Mouse (Mus musculus) intestine, postnatal 0 days (tissue): ENCODE results near the gene Brk1. TPM values are rescaled to one million over a fixed set of nuclear protein-coding genes. Genes with fewer than 3 reads are reported as not detected.

ENCODE experiments used
- ATAC-seq: fragments of 200-750 bp; cut with Nextera tagmentation; 2 replicates; pipeline ENCODE4 v1.8.0; 2017; ENCODE audit warnings: mild to moderate bottlenecking, moderate TSS enrichment, moderate library complexity
- H3K27ac ChIP-seq: fragments of 300-500 bp; sonication (generic); 2 replicates; pipeline ENCODE4 v1.5.1; 2014; ENCODE audit warnings: mild to moderate bottlenecking, low read depth, low read length, moderate library complexity
- H3K27me3 ChIP-seq: fragments of 300-500 bp; sonication (generic); replicated peaks from 2 replicates; pipeline ENCODE4 v1.6.1; 2014; ENCODE audit warnings: low read length, mixed read lengths; ENCODE audit not compliant: control insufficient read depth, insufficient read depth
- H3K36me3 ChIP-seq: fragments of 300-500 bp; sonication (generic); 2 replicates; pipeline ENCODE4 v1.6.1; 2014; ENCODE audit warnings: mild to moderate bottlenecking, moderate library complexity; ENCODE audit not compliant: control insufficient read depth, insufficient read depth
- H3K4me1 ChIP-seq: fragments of 300-500 bp; sonication (generic); replicated peaks from 2 replicates; pipeline ENCODE4 v1.6.1; 2014; ENCODE audit warnings: antibody characterized with exemption, low read length, mixed read lengths; ENCODE audit not compliant: control insufficient read depth, insufficient read depth
- H3K4me2 ChIP-seq: fragments of 300-500 bp; sonication (generic); replicated peaks from 2 replicates; pipeline ENCODE4 v1.6.1; 2014; ENCODE audit warnings: low read depth, mild to moderate bottlenecking, moderate library complexity
- H3K4me3 ChIP-seq: fragments of 300-500 bp; sonication (generic); 2 replicates; pipeline ENCODE4 v1.5.1; 2014; ENCODE audit warnings: low read depth, low read length
- H3K9ac ChIP-seq: fragments of 300-500 bp; sonication (generic); 2 replicates; pipeline ENCODE4 v1.6.1; 2014; ENCODE audit warnings: mild to moderate bottlenecking, low read depth, low read length
- H3K9me3 ChIP-seq: fragments of 300-500 bp; sonication (generic); 2 replicates; pipeline ENCODE4 v1.6.1; 2016; ENCODE audit warnings: mixed run types; ENCODE audit not compliant: control insufficient read depth
- CTCF ChIP-seq: sonication (generic); IDR thresholded peaks from 2 replicates; pipeline ENCODE4 v1.5.1; 2016; ENCODE audit warnings: low read depth, mild to moderate bottlenecking, control low read depth, antibody characterized with exemption, moderate library complexity
- WGBS: fragments of 180-500 bp; shearing (Covaris S2); extraction: QIAGEN DNeasy Blood & Tissue Kit; methylation state at CpG from one replicate; pipeline ENCODE4 v1.1.7; 2014; 5-methylcytosine and 5-hydroxymethylcytosine counted together
- polyA plus RNA-seq: library from polyadenylated mRNA; unstranded; fragments of >200 nt; fragmentation: Nextera tagmentation; extraction: Ambion mirVana; gene quantifications from 2 replicates; pipeline ENCODE4 v1.2.1, GENCODE M21; 2015

Brk1 gene
- polyA plus RNA-seq, 1 experiment from 2014 or later: 187 TPM

DNA sequence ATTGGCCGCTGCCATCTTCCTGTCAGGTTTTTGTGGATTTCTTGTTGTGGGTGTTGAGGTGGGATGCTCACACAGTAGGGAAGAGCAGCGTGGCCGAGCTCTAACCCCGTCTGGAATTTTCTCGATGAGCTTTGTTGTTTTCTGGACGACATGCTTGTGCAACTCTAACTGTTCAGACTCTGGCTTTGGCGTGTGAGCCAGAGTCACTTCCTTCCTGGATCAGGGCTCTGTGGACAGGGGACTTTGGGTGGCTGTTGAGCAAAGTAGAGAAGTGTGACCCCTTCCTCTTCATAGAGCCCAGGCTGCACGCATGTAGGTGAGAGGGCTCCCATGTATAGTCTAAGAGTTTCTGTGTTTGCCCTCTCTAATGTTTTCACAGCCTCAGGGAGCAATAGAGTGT is 49.5 kb downstream of the Brk1 start:
- no peak for TF ChIP-seq CTCF
- WGBS: 72% methylated on average over 8 of the region's 8 CpGs
- H3K4me3 ChIP-seq: no peak overlapping the region
- no peaks in the 10 kb centered on the region for H3K9me3 ChIP-seq
- H3K4me1 ChIP-seq: no peaks in the 10 kb centered on the region
- H3K27ac ChIP-seq: no peak overlapping the region
- no peak overlapping the region for H3K9ac ChIP-seq
- ATAC-seq: no peak
- H3K36me3 ChIP-seq: peaks cover 21% of the 10 kb centered on the region; the same call in 1 of the 2 replicates
- no peak overlapping the region for H3K4me2 ChIP-seq
- H3K27me3 ChIP-seq: no peaks in the 10 kb centered on the region

DNA sequence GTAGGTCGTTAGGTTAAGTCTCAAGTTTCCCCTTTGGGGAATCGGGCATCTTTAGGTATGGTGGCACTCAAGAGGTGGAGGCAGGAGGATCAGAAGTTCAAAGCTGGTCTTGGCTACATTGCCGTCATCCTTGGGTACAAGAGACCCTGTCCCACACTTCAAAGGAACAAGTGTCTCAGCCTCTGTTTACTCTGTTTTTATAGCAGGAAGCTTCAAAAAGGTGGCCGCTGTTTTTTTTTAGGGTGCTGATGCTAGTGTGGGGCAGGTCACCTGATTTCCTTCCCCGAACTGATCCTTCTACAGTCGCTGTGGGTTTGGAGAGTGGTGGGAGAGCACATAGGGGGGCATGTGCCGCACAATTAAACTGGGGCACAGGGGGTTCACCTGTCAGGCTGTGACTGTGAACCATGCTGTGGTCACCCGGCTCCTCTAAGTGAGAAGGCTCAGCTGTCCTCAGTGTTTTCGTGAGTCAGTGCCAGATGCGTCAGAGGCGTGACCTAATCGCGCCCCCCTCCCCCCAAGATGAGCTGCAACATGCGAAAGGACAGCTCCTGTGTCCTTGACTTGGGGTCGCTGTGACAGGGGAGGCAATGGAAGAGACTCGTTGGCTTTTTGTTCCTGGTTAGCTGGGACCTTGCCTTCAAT is 50.3 kb downstream of the Brk1 start:
- Histone ChIP-seq H3K27ac (no peak overlapping the region; the same call in 1 of the 2 replicates), H3K4me1 (no peaks in the 10 kb centered on the region), H3K4me3 (no peak overlapping the region), H3K36me3 (peaks cover 15% of the 10 kb centered on the region; the same call in 1 of the 2 replicates), H3K27me3 (no peaks in the 10 kb centered on the region), H3K9ac (no peak overlapping the region), H3K4me2 (no peak overlapping the region), H3K9me3 (no peaks in the 10 kb centered on the region)
- no peak for TF ChIP-seq CTCF
- no peak for ATAC-seq
- WGBS: 55% methylated on average over 16 of the region's 16 CpGs

DNA sequence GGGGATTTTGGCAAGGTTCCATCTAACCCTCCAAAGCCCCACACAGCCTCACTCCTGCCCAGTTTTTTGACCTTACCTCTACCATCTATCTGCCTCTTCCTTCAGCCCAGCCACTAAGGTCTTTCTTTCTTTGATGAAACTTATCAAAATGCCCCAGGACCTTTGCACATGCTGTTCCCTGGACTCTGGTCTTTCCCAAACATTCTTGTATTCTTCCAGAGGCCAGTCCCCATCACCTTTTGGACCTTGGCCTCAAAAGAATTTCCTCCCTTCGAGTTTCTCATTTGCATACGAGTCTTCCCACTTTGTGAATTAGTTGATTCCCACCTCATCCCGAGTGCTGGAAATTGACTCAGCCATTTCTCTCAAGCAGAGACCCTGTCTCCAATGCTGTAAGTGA is 50.9 kb downstream of the Brk1 start:
- Histone ChIP-seq H3K9me3 (no peaks in the 10 kb centered on the region), H3K27me3 (no peaks in the 10 kb centered on the region), H3K27ac (no peak overlapping the region), H3K36me3 (peaks cover 15% of the 10 kb centered on the region; the same call in 1 of the 2 replicates), H3K4me2 (no peak overlapping the region), H3K9ac (no peak overlapping the region), H3K4me1 (0 out of 2 replicates have a peak, but pooled peaks cover 4% of the 10 kb centered on the region), H3K4me3 (no peak overlapping the region)
- ATAC-seq: no peak
- no peak for TF ChIP-seq CTCF
- WGBS: 74% methylated on average over 3 of the region's 3 CpGs

DNA sequence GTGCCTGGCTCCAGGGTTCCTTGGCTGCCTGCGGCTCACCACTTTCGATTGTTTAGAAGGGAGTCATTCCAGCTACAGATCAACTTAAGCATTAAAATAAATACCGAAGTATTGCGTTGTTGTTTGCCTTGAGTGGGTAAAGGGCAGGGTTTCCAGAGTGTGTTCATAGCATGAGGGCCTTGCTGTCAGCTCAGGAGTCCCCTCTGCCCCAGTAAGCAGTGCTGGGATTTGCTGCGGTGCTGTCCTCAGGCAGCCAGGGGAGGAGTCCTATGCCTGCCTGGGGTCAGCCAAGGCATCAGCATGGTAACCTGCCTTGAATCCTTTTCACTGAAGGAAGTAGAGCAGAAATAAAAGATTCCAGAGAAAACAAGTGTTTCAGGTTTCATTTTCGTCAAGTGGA is 52.3 kb downstream of the Brk1 start:
- no peak for TF ChIP-seq CTCF
- ATAC-seq: peak; percentile 56; the same call in 1 of the 2 replicates
- Histone ChIP-seq H3K27me3 (no peaks in the 10 kb centered on the region), H3K27ac (peak overlapping the region; percentile 5; the same call in 1 of the 2 replicates), H3K4me2 (no peak overlapping the region), H3K36me3 (peaks cover 15% of the 10 kb centered on the region; the same call in 1 of the 2 replicates), H3K9ac (no peak overlapping the region), H3K4me1 (0 out of 2 replicates have a peak, but pooled peaks cover 16% of the 10 kb centered on the region), H3K9me3 (no peaks in the 10 kb centered on the region), H3K4me3 (no peak overlapping the region)
- 49% methylated on average over 6 of the region's 6 CpGs for WGBS

DNA sequence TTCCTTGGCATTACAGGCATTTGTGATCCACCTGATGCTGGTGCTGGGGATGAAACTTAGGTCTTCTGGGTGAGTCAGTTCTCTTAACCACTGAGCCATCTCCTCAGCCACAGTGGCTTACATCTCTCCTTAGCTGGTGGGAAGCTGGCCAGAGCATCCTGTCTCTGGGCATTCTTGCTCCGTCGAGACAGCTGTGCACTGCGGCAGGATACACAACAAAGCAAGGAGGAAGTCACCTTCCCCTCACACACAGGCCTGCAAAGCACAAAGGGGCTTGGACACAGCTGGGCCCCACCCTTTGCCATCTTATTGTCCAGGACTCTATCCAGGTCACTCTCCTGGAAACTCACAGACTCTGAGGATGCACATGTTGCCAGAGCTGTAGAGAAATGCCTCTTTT is 53.7 kb downstream of the Brk1 start:
- no peak for TF ChIP-seq CTCF
- Histone ChIP-seq H3K27ac (no peak overlapping the region), H3K27me3 (no peaks in the 10 kb centered on the region), H3K4me1 (peaks cover 19% of the 10 kb centered on the region; the same call in 1 of the 2 replicates), H3K9ac (no peak overlapping the region), H3K4me3 (no peak overlapping the region), H3K4me2 (no peak overlapping the region), H3K36me3 (peaks cover 4% of the 10 kb centered on the region; the same call in 1 of the 2 replicates), H3K9me3 (no peaks in the 10 kb centered on the region)
- WGBS: 61% methylated on average over 3 of the region's 3 CpGs
- no peak for ATAC-seq

DNA sequence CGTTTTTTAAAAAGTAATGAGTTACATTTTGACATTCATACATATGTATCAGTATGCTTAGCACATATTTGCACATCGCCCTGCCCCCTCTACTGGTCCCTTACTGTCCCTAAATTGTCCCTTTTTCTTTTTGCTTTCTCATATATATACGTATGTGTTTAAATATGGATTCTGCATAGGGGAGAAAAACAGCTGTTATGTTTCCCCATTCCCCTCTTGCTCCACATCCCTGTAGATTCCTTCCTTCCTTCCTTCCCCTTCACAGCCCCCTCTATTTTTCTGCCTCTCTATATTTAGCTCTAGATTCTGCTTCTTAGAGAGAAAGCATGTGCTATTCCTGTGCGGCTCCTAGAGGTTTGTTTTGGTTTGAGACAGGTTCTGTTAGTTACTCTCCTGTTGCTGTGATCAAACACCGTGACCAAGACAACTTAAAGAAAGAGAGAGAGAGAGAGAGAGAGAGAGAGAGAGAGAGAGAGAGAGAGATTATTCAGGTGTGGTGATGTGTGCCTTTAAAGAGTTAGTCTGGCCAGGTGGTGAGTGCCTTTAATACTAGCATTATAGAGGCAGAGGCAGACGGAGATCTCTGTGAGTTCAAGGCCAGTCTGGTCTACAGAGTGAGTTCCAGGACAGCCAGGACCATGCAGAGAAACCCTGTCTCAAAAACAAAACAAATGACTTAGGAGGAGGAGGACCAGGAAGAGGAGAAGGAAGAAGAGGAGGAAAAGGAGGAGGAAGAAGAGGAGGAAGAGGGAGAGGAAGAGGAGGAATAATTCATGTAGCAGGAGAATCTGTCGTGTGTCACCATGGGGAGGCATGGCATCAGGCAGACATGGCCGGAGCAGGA is 55.3 kb downstream of the Brk1 start:
- 60% methylated on average over 8 of the region's 8 CpGs for WGBS

More for the DNA sequence above, 55.3 kb downstream of the Brk1 start:
- no peak for TF ChIP-seq CTCF
- peaks cover 7% of the 10 kb centered on the region; the same call in 1 of the 2 replicates for H3K36me3 ChIP-seq
- no peak overlapping the region for H3K9ac ChIP-seq
- H3K9me3 ChIP-seq: no peaks in the 10 kb centered on the region
- H3K4me2 ChIP-seq: no peak overlapping the region
- ATAC-seq: no peak
- H3K4me1 ChIP-seq: peaks cover 19% of the 10 kb centered on the region; the same call in 1 of the 2 replicates
- H3K27me3 ChIP-seq: no peaks in the 10 kb centered on the region
- H3K27ac ChIP-seq: 0 out of 2 replicates have a peak overlapping the region, but pooled peaks have one; percentile 1
- H3K4me3 ChIP-seq: no peak overlapping the region
